Mouse (Mus musculus) E14TG2a.4 (cell line): ENCODE measurements at regions not wholly inside any gene's neighbourhood (a gene's known extent, or its start where the extent isn't known, plus 50 kb on each side); places are given as distances from the start of the nearest gene placed in this dataset.

ENCODE experiments used
- CTCF ChIP-seq: conservative IDR thresholded peaks from 2 replicates; pipeline ENCODE4 v1.5.1; 2014; ENCODE audit warnings: low read length
- NANOG ChIP-seq: IDR thresholded peaks from 2 replicates; pipeline ENCODE4 v1.6.1; 2014; ENCODE audit warnings: borderline replicate concordance, low read length, mixed read lengths
- POU5F1 ChIP-seq: IDR thresholded peaks from 2 replicates; pipeline ENCODE4 v1.6.1; 2014; ENCODE audit warnings: low read length, borderline replicate concordance

- TF ChIP-seq CTCF, result no peak
- TF ChIP-seq NANOG, result no peak
- no peak for TF ChIP-seq POU5F1
These were observed 1976.8 kb upstream of the G6pd2 start for GRCm38 (mm10) chr5:59831836-59832235.
